Mouse (Mus musculus): Measurements from ENCODE around the gene Ncapd3. TPM values are rescaled to one million over a fixed set of nuclear protein-coding genes. Genes with fewer than 3 reads are reported as not detected.

Gene Ncapd3
- total and polyA plus RNA-seq, 3 experiments = 29.9 to 39.2 (median 33.7) TPM

GRCm38 (mm10) chr9:27128629-27129028 lies 98.7 kb downstream of the Ncapd3 start:
- H3K36me3 ChIP-seq (replicated peaks in 1 of 2; ENCODE audit: control insufficient read depth in 1 of 2, insufficient read depth in 1 of 2, low read length in 1 of 2) = no peaks in the 10 kb centered on the region

GRCm38 (mm10) chr9:27134410-27134809 lies 104.4 kb downstream of the Ncapd3 start:
- Histone ChIP-seq H3K4me2 (ENCODE audit: insufficient read depth, low read depth, poor library complexity, severe bottlenecking) (no peak overlapping the region), H3K4me3 (replicated peaks in 1 of 3; ENCODE audit: low read depth in 2 of 3, low read length in 2 of 3, poor library complexity in 1 of 3) (no peak overlapping the region), H3K79me2 (replicated peaks; ENCODE audit: control insufficient read depth, extremely low read depth, insufficient read depth, poor library complexity, severe bottlenecking) (no peaks in the 10 kb centered on the region), H3K27me3 (replicated peaks) (no peaks in the 10 kb centered on the region), H3K36me3 (replicated peaks in 1 of 2; ENCODE audit: control insufficient read depth in 1 of 2, insufficient read depth in 1 of 2, low read length in 1 of 2) (no peaks in the 10 kb centered on the region), H3K9ac (ENCODE audit: insufficient read depth, low read depth) (no peak overlapping the region), H3K9me3 (replicated peaks; ENCODE audit: low read length) (no peaks in the 10 kb centered on the region), H3K27ac (ENCODE audit: insufficient read depth, low read depth) (no peak overlapping the region), H3K4me1 (ENCODE audit: control insufficient read depth in 1 of 2, insufficient read depth in 2 of 2) (no peaks in the 10 kb centered on the region; a peak in 1 of 4 replicates)
- TF ChIP-seq MYC (IDR thresholded peaks at IDR 0.05; ENCODE audit: low read depth, low read length) (no peak), RAD21 (IDR thresholded peaks at IDR 0.05; ENCODE audit: low read depth, low read length) (peak; percentile 59), ZMIZ1 (IDR thresholded peaks at IDR 0.05; ENCODE audit: low read depth, low read length) (no peak), SMC3 (IDR thresholded peaks at IDR 0.05; ENCODE audit: low read depth, low read length) (peak; percentile 78), E2F4 (IDR thresholded peaks at IDR 0.05; ENCODE audit: insufficient replicate concordance, low read depth, low read length) (no peak), NELFE (IDR thresholded peaks at IDR 0.05; ENCODE audit: low read depth, low read length) (no peak), ETS1 (conservative IDR thresholded peaks at IDR 0.05; ENCODE audit: low read depth, low read length) (no peak), CTCF (conservative IDR thresholded peaks at IDR 0.05 in 1 of 2, IDR thresholded peaks at IDR 0.05 in 1 of 2; ENCODE audit: low read depth in 2 of 2, low read length in 2 of 2) (peak; percentile 69 to 76; a peak in 3 of 4 replicates), UBTF (IDR thresholded peaks at IDR 0.05; ENCODE audit: low read depth, low read length) (no peak)
- in situ Hi-C loops (cut with MboI; ENCODE audit: low pct_ligation_motif_present, low pct_unique_long_range_greater_than_20kb, low sequenced_read_pairs) (no loop called here), dilution Hi-C loops (cut with MboI; ENCODE audit: extremely low pct_ligation_motif_present, extremely low pct_unique_long_range_greater_than_20kb, low sequenced_read_pairs) (no loop called here)
- peak; percentile 38 for DNase-seq (ENCODE audit: extremely low read depth)

More at GRCm38 (mm10) chr9:27128629-27129028, 98.7 kb downstream of the Ncapd3 start:
- no peak for TF ChIP-seq MAZ (IDR thresholded peaks at IDR 0.05; ENCODE audit: low read depth, low read length)
- TF ChIP-seq ZNF384 (IDR thresholded peaks at IDR 0.05; ENCODE audit: low read depth, low read length) = no peak
- no peak for TF ChIP-seq CHD1 (IDR thresholded peaks at IDR 0.05; ENCODE audit: low read depth, low read length)
- TF ChIP-seq TCF12 (IDR thresholded peaks at IDR 0.05; ENCODE audit: low read depth, low read length) = no peak
- no peak for TF ChIP-seq RCOR1 (conservative IDR thresholded peaks at IDR 0.05; ENCODE audit: low read depth, low read length)
- TF ChIP-seq UBTF (IDR thresholded peaks at IDR 0.05; ENCODE audit: low read depth, low read length) = no peak
- TF ChIP-seq CHD2 (IDR thresholded peaks at IDR 0.05; ENCODE audit: low read length) = no peak
- TF ChIP-seq ZMIZ1 (IDR thresholded peaks at IDR 0.05; ENCODE audit: low read depth, low read length) = no peak
- no peak for TF ChIP-seq TBP (conservative IDR thresholded peaks at IDR 0.05; ENCODE audit: low read depth, low read length)
- Histone ChIP-seq H3K9ac (ENCODE audit: insufficient read depth, low read depth) (no peak overlapping the region), H3K4me2 (ENCODE audit: insufficient read depth, low read depth, poor library complexity, severe bottlenecking) (no peak overlapping the region), H3K9me3 (replicated peaks; ENCODE audit: low read length) (peaks cover 2% of the 10 kb centered on the region), H3K4me3 (replicated peaks in 1 of 3; ENCODE audit: low read depth in 2 of 3, low read length in 2 of 3, poor library complexity in 1 of 3) (no peak overlapping the region), H3K27ac (ENCODE audit: insufficient read depth, low read depth) (no peak overlapping the region), H3K27me3 (replicated peaks) (no peaks in the 10 kb centered on the region), H3K79me2 (replicated peaks; ENCODE audit: control insufficient read depth, extremely low read depth, insufficient read depth, poor library complexity, severe bottlenecking) (no peaks in the 10 kb centered on the region), H3K4me1 (ENCODE audit: control insufficient read depth in 1 of 2, insufficient read depth in 2 of 2) (no peaks in the 10 kb centered on the region)
- dilution Hi-C loops (cut with MboI; ENCODE audit: extremely low pct_ligation_motif_present, extremely low pct_unique_long_range_greater_than_20kb, low sequenced_read_pairs) (no loop called here), in situ Hi-C loops (cut with MboI; ENCODE audit: low pct_ligation_motif_present, low pct_unique_long_range_greater_than_20kb, low sequenced_read_pairs) (no loop called here)
- no peak for DNase-seq (ENCODE audit: extremely low read depth)
